Mouse (Mus musculus) adrenal gland, postnatal 4 days (tissue): ENCODE data around the gene 2310034G01Rik. TPM values are rescaled to one million over a fixed set of nuclear protein-coding genes. Genes with fewer than 3 reads are reported as not detected.

Experiments used
- DNase-seq, 2 experiments: peaks; one replicate each; pipeline ENCODE4 v3.0.0; 2021 to 2022; ENCODE audit warnings: low spot score in 2 of 2, mixed read lengths in 2 of 2
- total RNA-seq, 2 experiments: library from RNA; stranded (reverse); gene quantifications; 2 replicates each; pipeline ENCODE4 v1.2.3; 2021

The 2310034G01Rik gene
- total RNA-seq, 2 experiments from 2014 or later = 0.73 to 1.6 TPM

DNA sequence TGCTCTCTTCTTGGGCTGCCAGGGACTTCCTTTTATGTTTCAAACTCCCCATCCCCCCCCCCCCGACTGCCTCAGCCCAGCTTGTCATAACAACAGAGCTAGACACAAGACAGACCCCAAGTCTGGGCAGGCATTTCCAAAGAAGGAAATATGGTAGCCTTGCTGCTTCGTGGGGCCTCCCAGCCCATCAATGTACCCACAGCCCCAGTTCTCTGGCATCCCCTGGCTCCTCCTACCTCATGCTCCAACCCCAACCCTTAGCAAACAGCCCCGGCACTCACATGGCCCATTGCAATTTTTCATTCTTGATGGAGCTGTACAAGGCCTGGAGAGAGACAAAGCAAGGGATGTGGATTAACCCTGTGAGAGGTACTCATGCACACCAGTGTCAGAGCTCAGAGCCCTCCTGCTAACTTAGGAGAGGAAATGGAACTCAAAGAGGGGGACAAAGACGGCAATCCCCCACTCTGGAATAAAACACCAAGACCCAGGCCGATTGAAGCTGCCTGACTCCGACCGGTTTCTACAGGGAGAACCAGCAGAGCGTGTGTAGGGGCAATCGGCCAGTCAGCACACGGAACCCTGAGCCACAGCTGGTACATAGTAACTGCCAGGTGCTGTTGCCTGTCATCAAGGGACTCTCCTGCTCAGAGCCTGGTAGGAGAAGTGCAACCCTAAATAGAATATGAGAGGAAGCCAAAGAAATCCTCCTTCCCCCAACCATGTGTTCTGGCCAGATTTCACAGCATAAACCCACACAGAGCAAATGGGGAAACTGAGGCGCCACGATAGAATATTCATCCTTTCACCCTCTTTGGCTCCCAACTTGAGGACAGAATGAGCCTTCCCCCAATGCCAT, 34.1 kb downstream of the 2310034G01Rik start:
- DNase-seq = no peak

GRCm38 (mm10) chr19:46314872-46315742, 35.0 kb downstream of the 2310034G01Rik start:
- peak in 1 of 2 experiments; percentile 2 for DNase-seq

DNA sequence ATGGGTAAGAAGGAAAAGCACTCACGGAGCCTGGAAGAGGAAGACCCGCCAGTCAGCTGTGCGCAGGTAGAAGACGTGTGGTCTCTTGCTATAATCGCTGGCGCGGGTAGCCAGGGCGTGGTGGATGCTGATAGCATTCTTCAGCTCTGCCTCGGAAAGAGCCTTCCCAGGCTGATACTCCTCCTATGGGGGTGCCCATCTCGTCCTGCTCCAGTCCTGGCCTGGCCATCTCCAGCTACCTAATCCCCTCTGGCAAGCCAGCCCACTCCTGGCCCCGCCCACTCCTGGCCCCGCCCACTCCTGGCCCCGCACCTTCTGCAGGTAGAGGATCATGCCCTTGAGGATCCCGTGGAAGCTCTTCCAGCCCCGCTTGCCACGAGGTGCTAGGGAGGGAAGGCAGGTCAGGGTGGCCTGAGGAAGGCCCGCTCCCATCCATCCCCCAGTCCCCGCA, 35.9 kb downstream of the 2310034G01Rik start:
- DNase-seq = peak; percentile 2 to 4

DNA sequence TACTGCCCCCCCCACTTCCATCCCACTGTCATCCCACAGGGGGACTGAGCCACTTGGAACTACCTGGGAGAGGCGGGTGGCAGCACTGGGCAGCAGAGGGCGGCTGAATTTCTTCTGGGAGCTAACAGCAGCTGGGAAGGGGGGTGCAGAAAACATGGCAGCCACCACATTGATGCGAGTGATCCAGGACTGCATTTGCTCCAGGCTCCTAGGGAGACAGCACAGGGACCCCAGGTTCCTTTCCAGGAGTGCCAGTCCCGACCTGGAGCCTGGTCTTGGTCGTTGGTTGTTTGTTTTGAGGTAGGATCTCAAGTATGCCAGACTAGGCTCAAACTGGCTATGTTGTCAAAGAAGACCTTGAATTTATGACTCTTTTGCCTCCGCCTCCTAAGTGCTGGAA, 36.5 kb downstream of the 2310034G01Rik start:
- DNase-seq = peak in 1 of 2 experiments; percentile 2

GRCm38 (mm10) chr19:46313116-46313515, 37.0 kb downstream of the 2310034G01Rik start:
- no peak for DNase-seq

GRCm38 (mm10) chr19:46312566-46312965, 37.5 kb downstream of the 2310034G01Rik start:
- peak in 1 of 2 experiments; percentile 2 for DNase-seq

DNA sequence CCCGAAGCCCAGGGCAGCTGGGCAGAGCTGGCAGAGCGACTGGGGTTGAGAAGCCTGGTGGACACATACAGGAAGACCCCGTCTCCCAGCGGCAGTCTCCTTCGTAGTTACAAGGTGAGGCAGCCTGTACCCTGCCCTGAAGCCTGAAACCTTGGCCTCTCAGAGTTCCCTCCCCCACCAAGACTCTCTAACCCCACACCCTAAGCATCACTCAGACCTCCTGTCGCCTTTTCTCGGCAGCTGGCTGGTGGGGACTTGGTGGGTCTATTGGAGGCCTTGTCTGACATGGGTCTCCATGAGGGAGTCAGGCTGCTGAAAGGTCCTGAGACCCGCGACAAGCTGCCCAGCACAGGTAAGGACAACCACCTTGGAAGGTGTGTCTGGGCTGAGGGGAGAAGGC, 38.8 kb downstream of the 2310034G01Rik start:
- peak in 1 of 2 experiments; percentile 2 for DNase-seq

DNA sequence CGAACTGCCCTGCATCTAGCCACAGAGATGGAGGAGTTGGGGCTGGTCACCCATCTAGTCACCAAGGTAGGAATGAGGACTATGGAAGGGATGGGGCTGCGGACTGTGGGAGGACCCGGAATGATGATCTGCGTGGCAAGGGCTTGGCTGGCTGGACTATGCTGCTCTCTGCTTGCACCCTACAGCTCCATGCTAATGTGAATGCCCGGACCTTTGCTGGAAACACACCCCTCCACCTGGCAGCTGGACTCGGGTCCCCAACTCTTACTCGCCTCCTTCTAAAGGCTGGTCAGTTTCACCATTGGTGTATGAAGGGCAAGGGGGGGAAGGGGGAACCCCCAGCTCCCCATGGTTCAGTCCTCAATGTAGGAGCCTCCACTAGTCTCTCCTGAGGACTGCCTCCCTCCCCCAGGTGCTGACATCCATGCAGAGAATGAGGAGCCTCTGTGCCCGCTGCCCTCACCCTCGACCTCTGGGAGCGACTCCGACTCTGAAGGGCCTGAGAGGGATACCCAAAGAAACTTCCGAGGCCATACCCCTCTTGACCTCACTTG, 39.7 kb downstream of the 2310034G01Rik start:
- DNase-seq = peak in 1 of 2 experiments; percentile 2

GRCm38 (mm10) chr19:46309651-46310305, 40.3 kb downstream of the 2310034G01Rik start:
- peak in 1 of 2 experiments; percentile 2 for DNase-seq

DNA sequence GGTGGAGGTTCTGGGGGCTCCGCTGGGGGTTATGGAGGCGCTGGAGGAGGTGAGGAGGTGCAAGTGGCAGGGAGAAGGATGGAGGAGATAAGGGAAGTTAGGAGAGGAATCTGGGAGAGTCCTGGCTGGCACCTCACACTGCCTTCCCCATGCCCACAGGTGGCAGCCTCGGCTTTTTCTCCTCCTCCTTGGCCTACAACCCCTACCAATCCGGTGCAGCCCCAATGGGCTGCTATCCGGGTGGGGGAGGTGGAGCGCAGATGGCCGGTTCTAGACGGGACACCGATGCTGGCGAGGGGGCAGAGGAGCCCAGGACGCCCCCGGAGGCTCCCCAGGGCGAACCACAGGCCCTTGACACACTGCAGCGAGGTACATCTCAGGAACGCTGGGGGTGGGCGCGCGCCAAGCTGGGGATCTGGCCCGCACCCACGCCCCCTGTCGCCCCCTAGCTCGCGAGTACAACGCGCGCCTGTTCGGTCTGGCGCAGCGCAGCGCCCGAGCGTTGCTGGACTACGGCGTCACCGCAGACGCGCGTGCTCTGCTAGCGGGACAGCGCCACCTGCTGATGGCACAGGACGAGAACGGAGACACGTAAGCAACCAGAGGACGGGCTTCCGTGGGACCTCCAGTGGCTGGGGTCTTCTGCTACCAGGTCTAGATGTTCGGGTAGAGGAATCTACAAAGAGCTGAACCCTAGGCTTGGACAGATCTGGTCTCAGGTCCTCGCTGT, 41.2 kb downstream of the 2310034G01Rik start:
- peak in 1 of 2 experiments; percentile 57 for DNase-seq

- DNase-seq = no peak
These were observed 41.8 kb downstream of the 2310034G01Rik start for GRCm38 (mm10) chr19:46308303-46308702.

- no peak for DNase-seq
These were observed 42.3 kb downstream of the 2310034G01Rik start for GRCm38 (mm10) chr19:46307781-46308180.

DNA sequence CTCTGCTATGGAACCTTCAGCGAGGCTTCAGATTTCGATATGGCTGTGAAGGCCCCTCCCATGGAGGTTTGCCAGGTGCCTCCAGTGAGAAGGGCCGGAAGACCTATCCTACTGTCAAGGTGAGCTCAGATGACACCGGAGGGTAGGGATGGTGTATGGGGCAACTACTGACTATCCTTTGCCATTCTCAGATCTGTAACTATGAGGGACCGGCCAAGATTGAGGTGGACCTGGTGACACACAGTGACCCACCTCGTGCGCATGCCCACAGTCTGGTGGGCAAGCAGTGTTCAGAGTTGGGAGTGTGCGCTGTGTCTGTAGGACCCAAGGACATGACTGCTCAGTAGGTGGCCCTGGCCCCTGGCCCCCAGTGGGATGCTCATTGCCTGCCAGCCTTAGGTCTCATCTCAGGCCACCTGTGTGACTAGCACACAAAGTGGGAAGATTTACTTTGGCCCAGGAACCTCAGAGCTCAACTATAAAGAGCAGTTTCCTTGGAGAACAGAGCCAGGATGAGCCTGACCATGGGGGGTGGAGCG, 43.3 kb downstream of the 2310034G01Rik start:
- no peak for DNase-seq

GRCm38 (mm10) chr19:46306268-46306610, 43.9 kb downstream of the 2310034G01Rik start:
- no peak for DNase-seq

GRCm38 (mm10) chr19:46305432-46306267, 44.5 kb downstream of the 2310034G01Rik start:
- peak; percentile 67 to 83 for DNase-seq

DNA sequence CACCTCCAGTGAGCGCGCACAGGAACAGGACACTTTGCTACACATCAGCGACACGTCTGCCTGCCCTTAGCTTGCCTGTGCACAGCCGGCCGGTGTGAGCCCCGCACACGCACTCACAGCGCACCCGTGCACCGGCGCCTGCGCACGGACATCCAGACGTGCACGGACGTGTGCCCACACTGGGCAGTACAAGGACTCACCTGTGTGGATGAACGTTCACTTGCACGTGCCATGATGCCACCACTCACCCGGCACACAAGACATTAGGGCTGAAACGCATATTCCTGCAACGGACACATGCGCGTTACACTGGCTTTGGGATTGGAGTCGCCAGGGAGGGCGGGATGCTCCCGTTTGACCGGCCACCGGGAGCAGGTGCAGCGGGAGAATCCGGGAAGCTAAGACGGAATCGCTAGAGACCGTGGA, 45.2 kb downstream of the 2310034G01Rik start:
- DNase-seq = no peak

GRCm38 (mm10) chr19:46304216-46304841, 45.8 kb downstream of the 2310034G01Rik start, which contains the start of gene Nfkb2:
TSS of gene Nfkb2 (plus strand) at chr19:46304320.
- peak; percentile 87 to 95 for DNase-seq
